Mouse (Mus musculus) monocyte, adult 5-6 weeks (primary cell): ENCODE results near the gene Mpzl3. TPM values are rescaled to one million over a fixed set of nuclear protein-coding genes. Genes with fewer than 3 reads are reported as not detected.

Experiments
- ATAC-seq: fragments of 153-309, 156-312 bp; replicated peaks from 2 replicates; pipeline ENCODE4 v1.8.0; 2017; ENCODE audit warnings: mild to moderate bottlenecking; ENCODE audit not compliant: low TSS enrichment, insufficient number of reproducible peaks, severe bottlenecking, poor library complexity, low FRiP score
- total RNA-seq: library from RNA; stranded (forward); fragments of 200-1000, 200-491, 200-594 nt; gene quantifications from 3 replicates; pipeline ENCODE4 v1.2.3, GENCODE M21; 2017

Mpzl3 gene
- total RNA-seq, 1 experiment from 2014 or later: 5.9 TPM

GRCm38 (mm10) chr9:45122209-45122761 is 67.3 kb downstream of the Mpzl3 start:
- peak; percentile 66 for ATAC-seq

GRCm38 (mm10) chr9:45125211-45125610 is 70.2 kb downstream of the Mpzl3 start:
- no peak for ATAC-seq

GRCm38 (mm10) chr9:45126941-45127340 is 72.0 kb downstream of the Mpzl3 start:
- no peak for ATAC-seq

Other genes with a start within 250 kb of the Mpzl3 start
- gene Kmt2a, start 173.9 kb upstream of the Mpzl3 start, total RNA-seq: 11.5 to 40.0 TPM (median 13.4 TPM) in 3 replicates
- 129 to 228 TPM (median 191 TPM) in 3 replicates for gene Atp5l, start 134.4 kb upstream of the Mpzl3 start, total RNA-seq
- 17.7 to 43.2 TPM (median 41.6 TPM) in 3 replicates for gene Ube4a, start 89.6 kb upstream of the Mpzl3 start, total RNA-seq
- 14.2 to 35.0 TPM (median 22.5 TPM) in 3 replicates for gene Cd3g, start 74.8 kb upstream of the Mpzl3 start, total RNA-seq
- 3.0 to 5.9 TPM (median 3.4 TPM) in 3 replicates for gene Cd3d, start 73.4 kb upstream of the Mpzl3 start, total RNA-seq
- 0.32 to 1.6 TPM (median 0.76 TPM) in 3 replicates for gene Cd3e, start 45.6 kb upstream of the Mpzl3 start, total RNA-seq
- gene Mpzl2, start 15.4 kb upstream of the Mpzl3 start, total RNA-seq: not detected in 3 replicates
- 3.2 to 7.0 TPM (median 5.8 TPM) in 3 replicates for gene Jaml, start 24.0 kb downstream of the Mpzl3 start, total RNA-seq
- 0.58 to 0.67 TPM in 2 of 3 replicates, not detected in the other for gene Scn2b, start 62.6 kb downstream of the Mpzl3 start, total RNA-seq
- not detected in 3 replicates for gene Scn4b, start 83.2 kb downstream of the Mpzl3 start, total RNA-seq
- 1.7 to 7.5 TPM (median 4.2 TPM) in 3 replicates for gene BC049352, start 126.8 kb downstream of the Mpzl3 start, total RNA-seq
- not detected in 3 replicates for gene Tmprss4, start 148.9 kb downstream of the Mpzl3 start, total RNA-seq
- 358 to 411 TPM (median 369 TPM) in 3 replicates for gene Il10ra, start 214.0 kb downstream of the Mpzl3 start, total RNA-seq